Mouse (Mus musculus) heart, embryonic 14.5 days (tissue): ENCODE data around the gene Zmpste24. TPM values are rescaled to one million over a fixed set of nuclear protein-coding genes. Genes with fewer than 3 reads are reported as not detected.

Experiments used
- ATAC-seq: fragments of 200-750 bp; cut with Nextera tagmentation; 2 replicates; pipeline ENCODE4 v1.8.0; 2017; ENCODE audit warnings: low read depth, moderate TSS enrichment; ENCODE audit not compliant: insufficient number of reproducible peaks, insufficient read depth, low FRiP score
- H3K27ac ChIP-seq, 2 experiments: fragments of 200-500 bp in 1 of 2; fragments of 300-500 bp in 1 of 2; sonication (generic) in 1 of 2; replicated peaks in 1 of 2; 2 replicates each; pipeline ENCODE4 v1.5.1; 2012 to 2014; ENCODE audit warnings: low read depth in 2 of 2, low read length in 2 of 2, control low read depth in 1 of 2, mild to moderate bottlenecking in 1 of 2, mixed read lengths in 1 of 2; ENCODE audit not compliant: control insufficient read depth in 1 of 2, insufficient read depth in 1 of 2
- H3K27me3 ChIP-seq: fragments of 300-500 bp; sonication (generic); 2 replicates; pipeline ENCODE4 v1.6.1; 2014; ENCODE audit warnings: mild to moderate bottlenecking, low read length, control low read depth; ENCODE audit not compliant: control insufficient read depth, insufficient read depth
- H3K36me3 ChIP-seq: fragments of 300-500 bp; sonication (generic); 2 replicates; pipeline ENCODE4 v1.6.1; 2014; ENCODE audit warnings: mild to moderate bottlenecking, control low read depth, low read length, mixed read lengths; ENCODE audit not compliant: control insufficient read depth, insufficient read depth
- H3K4me1 ChIP-seq, 2 experiments: fragments of 200-500 bp in 1 of 2; fragments of 300-500 bp in 1 of 2; sonication (generic) in 1 of 2; 2 replicates each; pipeline ENCODE4 v1.6.1; 2012 to 2014; ENCODE audit warnings: low read length in 2 of 2, control low read depth in 1 of 2, mixed read lengths in 1 of 2; ENCODE audit not compliant: control insufficient read depth in 2 of 2, insufficient read depth in 2 of 2
- H3K4me2 ChIP-seq: fragments of 300-500 bp; sonication (generic); 2 replicates; pipeline ENCODE4 v1.6.1; 2014; ENCODE audit warnings: mild to moderate bottlenecking, low read length
- H3K4me3 ChIP-seq, 2 experiments: fragments of 200-500 bp in 1 of 2; fragments of 300-500 bp in 1 of 2; sonication (generic) in 1 of 2; 2 replicates each; pipeline ENCODE4 v1.5.1; 2012 to 2014; ENCODE audit warnings: low read length in 2 of 2, mild to moderate bottlenecking in 2 of 2, control low read depth in 1 of 2, low read depth in 1 of 2, moderate library complexity in 1 of 2; ENCODE audit not compliant: control insufficient read depth in 1 of 2, insufficient read depth in 1 of 2
- H3K9ac ChIP-seq: fragments of 300-500 bp; sonication (generic); 2 replicates; pipeline ENCODE4 v1.6.1; 2014; ENCODE audit warnings: mild to moderate bottlenecking, low read length
- H3K9me3 ChIP-seq: fragments of 300-500 bp; sonication (generic); 2 replicates; pipeline ENCODE4 v1.6.1; 2016; ENCODE audit warnings: low read length, control low read depth; ENCODE audit not compliant: control insufficient read depth
- WGBS: fragments of 180-500 bp; shearing (Covaris S2); extraction: QIAGEN DNeasy Blood & Tissue Kit; methylation state at CpG from one replicate; pipeline ENCODE4 v1.1.7; 2014; 5-methylcytosine and 5-hydroxymethylcytosine counted together
- polyA plus RNA-seq: library from polyadenylated mRNA; unstranded; fragments of >200 nt; fragmentation: Nextera tagmentation; extraction: Ambion mirVana; gene quantifications from 2 replicates; pipeline ENCODE4 v1.2.1, GENCODE M21; 2014

The Zmpste24 gene
- 20.5 and 20.8 TPM in 2 replicates for polyA plus RNA-seq

DNA sequence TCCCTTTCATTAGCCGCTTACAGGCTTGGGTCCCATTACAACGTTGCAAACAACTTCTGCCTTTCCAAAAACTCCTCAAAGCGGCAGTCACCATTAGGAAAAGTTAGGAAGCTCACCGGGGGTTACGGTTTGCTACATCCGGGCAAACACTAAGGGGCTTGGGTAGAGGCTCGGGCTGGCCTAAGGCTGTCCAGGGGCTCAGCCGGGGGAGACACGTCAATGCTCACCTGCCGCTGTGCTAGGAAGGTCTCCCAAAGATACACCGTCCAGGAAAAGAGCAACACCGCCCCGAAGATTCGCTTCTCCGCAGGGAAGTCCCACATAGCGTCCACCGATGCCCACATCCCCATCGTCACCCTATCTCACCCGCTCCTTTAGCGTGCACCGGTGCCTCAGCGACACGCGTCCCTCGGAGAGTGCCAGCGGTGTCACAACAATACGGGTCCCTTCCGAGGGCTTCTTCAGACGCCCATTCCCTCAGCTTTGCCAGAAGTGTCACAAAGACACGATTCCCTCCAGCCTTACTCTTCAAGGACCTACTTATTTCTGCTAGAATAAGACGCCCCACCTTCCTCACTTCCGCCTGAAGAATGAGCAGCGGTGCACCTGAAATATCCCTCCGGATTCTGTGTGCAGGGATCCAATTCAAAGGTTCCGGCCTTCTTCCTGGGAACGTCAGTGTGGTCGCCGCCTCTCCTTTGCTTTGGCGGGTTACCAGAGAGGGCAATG lies at the start of gene Zmpste24:
Zmpste24 (minus strand) TSS at position 592 of the 729 bp plus-strand sequence.
- peak; percentile 64 for ATAC-seq
- peak within 1 kb of the TSS; percentile 66 to 88 for H3K4me3 ChIP-seq
- no peaks in the 10 kb centered on the region for H3K9me3 ChIP-seq
- peaks cover 27% of the 10 kb centered on the region for H3K36me3 ChIP-seq
- peak within 1 kb of the TSS; percentile 42 to 68 for H3K27ac ChIP-seq
- peak within 1 kb of the TSS; percentile 77 for H3K4me2 ChIP-seq
- H3K9ac ChIP-seq: peak within 1 kb of the TSS; percentile 77
- WGBS: under 1% methylated on average over 39 of the region's 39 CpGs
- no peaks in the 10 kb centered on the region for H3K27me3 ChIP-seq
- H3K4me1 ChIP-seq: peaks cover 2 to 11% of the 10 kb centered on the region in 2 experiments; a peak in 3 of 4 replicates

DNA sequence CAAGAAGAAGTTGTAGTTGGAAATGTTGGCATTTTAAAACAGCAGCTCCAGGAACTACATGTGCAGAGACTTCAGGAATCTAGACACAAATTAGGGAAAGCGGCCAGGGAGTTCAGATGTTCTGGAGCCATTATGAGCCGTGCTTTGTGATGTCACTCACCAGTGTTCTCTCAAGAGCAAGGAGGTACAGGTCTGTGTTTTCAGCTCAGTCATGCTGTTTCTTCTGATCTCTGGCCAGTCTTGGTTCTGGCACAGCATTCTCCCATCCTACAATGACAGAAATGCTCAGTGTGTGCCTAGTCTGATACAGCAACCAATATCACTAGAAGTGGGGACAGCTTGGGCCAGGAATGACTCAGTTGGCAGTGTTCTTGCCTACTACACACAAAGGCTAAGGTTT lies 11.1 kb upstream of the Zmpste24 start, which contains the start of gene Tmco2:
Tmco2 (minus strand) TSS at position 101 of the 400 bp plus-strand sequence.
- H3K27me3 ChIP-seq: no peaks in the 10 kb centered on the region
- no peak within 1 kb of the TSS for H3K4me3 ChIP-seq
- ATAC-seq: no peak
- H3K9me3 ChIP-seq: no peaks in the 10 kb centered on the region
- H3K9ac ChIP-seq: no peak within 1 kb of the TSS
- WGBS: 87% methylated on average over 2 of the region's 2 CpGs
- no peaks in the 10 kb centered on the region for H3K36me3 ChIP-seq
- no peak within 1 kb of the TSS for H3K27ac ChIP-seq
- no peak within 1 kb of the TSS for H3K4me2 ChIP-seq
- H3K4me1 ChIP-seq: no peaks in the 10 kb centered on the region

GRCm38 (mm10) chr4:121103304-121103703 lies 5.3 kb upstream of the Zmpste24 start:
- no peak for ATAC-seq
- no peak overlapping the region for H3K4me2 ChIP-seq
- WGBS: 81% methylated on average over 4 of the region's 4 CpGs
- H3K36me3 ChIP-seq: no peaks in the 10 kb centered on the region
- H3K27ac ChIP-seq: no peak overlapping the region
- H3K4me3 ChIP-seq: no peak overlapping the region
- no peaks in the 10 kb centered on the region for H3K9me3 ChIP-seq
- no peaks in the 10 kb centered on the region for H3K4me1 ChIP-seq
- no peaks in the 10 kb centered on the region for H3K27me3 ChIP-seq
- no peak overlapping the region for H3K9ac ChIP-seq

GRCm38 (mm10) chr4:121090211-121090610 lies 7.8 kb downstream of the Zmpste24 start:
- Histone ChIP-seq H3K9me3 (no peaks in the 10 kb centered on the region), H3K27ac (no peak overlapping the region), H3K9ac (no peak overlapping the region), H3K4me1 (no peaks in the 10 kb centered on the region), H3K36me3 (peaks cover 81% of the 10 kb centered on the region), H3K27me3 (no peaks in the 10 kb centered on the region), H3K4me2 (no peak overlapping the region), H3K4me3 (no peak overlapping the region)
- ATAC-seq: no peak
- 84% methylated on average over 4 of the region's 4 CpGs for WGBS

DNA sequence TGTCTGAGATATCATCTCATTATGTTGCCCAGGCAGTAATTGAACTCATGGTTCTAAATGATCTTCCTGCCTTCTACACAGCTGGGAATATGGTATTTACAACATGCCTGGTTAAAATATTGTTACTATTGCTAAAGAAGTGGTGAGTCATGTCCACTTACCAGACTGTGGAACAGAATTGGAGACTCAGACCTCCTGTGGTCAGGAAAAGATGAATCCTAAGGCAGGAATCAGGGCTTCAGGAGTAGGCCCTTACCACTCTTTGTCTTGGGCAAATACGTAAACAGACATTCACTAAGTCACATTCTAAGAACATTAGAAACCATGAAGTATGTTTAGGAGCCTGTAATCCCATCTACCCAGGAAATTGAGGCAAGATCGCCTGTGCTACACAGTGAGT lies 9.3 kb downstream of the Zmpste24 start:
- H3K4me3 ChIP-seq: no peak overlapping the region
- no peak overlapping the region for H3K27ac ChIP-seq
- H3K4me2 ChIP-seq: no peak overlapping the region
- 86% methylated on average over 2 of the region's 2 CpGs for WGBS
- no peak overlapping the region for H3K9ac ChIP-seq
- H3K4me1 ChIP-seq: no peaks in the 10 kb centered on the region
- H3K9me3 ChIP-seq: no peaks in the 10 kb centered on the region
- ATAC-seq: no peak
- peaks cover 82% of the 10 kb centered on the region for H3K36me3 ChIP-seq
- no peaks in the 10 kb centered on the region for H3K27me3 ChIP-seq

DNA sequence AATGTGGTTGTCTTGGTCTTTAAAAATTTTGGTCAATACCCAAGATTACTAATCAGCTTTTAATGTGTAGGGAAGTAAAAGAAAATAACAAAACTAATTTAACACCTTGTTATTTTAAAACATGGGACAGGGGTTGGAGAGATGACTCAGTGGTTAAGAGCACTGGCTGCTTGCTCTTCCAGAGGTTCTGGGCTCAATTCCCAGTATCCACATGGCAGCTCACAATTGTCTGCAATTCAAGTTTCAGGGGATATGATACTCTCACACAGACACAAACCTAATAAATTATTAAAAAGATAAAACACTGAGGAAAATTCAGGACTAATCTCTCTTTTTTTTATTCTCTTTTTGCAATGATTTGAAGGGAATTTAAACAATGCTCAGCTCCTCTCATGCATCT lies 13.5 kb downstream of the Zmpste24 start:
- Histone ChIP-seq H3K9me3 (no peaks in the 10 kb centered on the region), H3K9ac (no peak overlapping the region), H3K4me2 (no peak overlapping the region), H3K4me3 (no peak overlapping the region), H3K27ac (no peak overlapping the region), H3K36me3 (peaks cover 88% of the 10 kb centered on the region), H3K4me1 (no peaks in the 10 kb centered on the region), H3K27me3 (no peaks in the 10 kb centered on the region)
- ATAC-seq: no peak

DNA sequence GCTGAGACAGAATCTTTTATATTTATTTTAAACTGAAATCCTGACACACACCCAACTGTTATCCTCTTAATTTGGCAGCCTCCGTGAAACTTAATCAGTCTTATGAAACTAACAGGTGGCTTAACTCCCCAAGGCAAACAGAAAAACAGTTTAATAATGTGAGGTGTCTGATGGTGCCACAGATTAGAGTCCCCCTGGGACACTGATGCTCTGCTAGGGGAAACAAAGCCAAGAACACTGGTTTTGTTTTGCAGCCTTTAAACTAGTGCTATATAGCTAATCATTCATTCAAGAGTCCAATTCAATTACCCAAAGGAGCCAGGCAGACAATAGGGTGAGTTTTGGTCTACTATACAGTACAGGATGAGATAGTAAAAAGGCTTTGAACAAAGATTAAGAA lies 17.6 kb downstream of the Zmpste24 start:
- Histone ChIP-seq H3K9me3 (no peaks in the 10 kb centered on the region), H3K27ac (no peak overlapping the region), H3K27me3 (no peaks in the 10 kb centered on the region), H3K4me1 (no peaks in the 10 kb centered on the region), H3K4me3 (no peak overlapping the region), H3K9ac (no peak overlapping the region), H3K36me3 (peaks cover 91% of the 10 kb centered on the region), H3K4me2 (no peak overlapping the region)
- ATAC-seq: no peak
- 90% methylated on average over 1 of the region's 1 CpGs for WGBS
